Mouse (Mus musculus) testis, adult 2 months (tissue): Measurements from ENCODE around the gene Sec61a2.

Source experiments
- CTCF ChIP-seq: fragments of 200-500 bp; IDR thresholded peaks from 2 replicates; pipeline ENCODE4 v1.5.1; 2012; ENCODE audit warnings: low read depth, mild to moderate bottlenecking, inconsistent platforms, low read length, moderate library complexity; ENCODE audit not compliant: control insufficient read depth, insufficient read depth, insufficient replicate concordance
- POLR2A ChIP-seq: fragments of 200-500 bp; IDR thresholded peaks from 2 replicates; pipeline ENCODE4 v1.6.1; 2012; ENCODE audit warnings: low read depth, mild to moderate bottlenecking, inconsistent platforms, low read length, moderate library complexity; ENCODE audit not compliant: control insufficient read depth

GRCm38 (mm10) chr2:5824685-5825084 lies 70.5 kb downstream of the Sec61a2 start:
- TF ChIP-seq POLR2A (no peak), CTCF (no peak)
